Mouse (Mus musculus) common myeloid progenitor, adult 5-6 weeks (primary cell): ENCODE measurements around the gene Arl3. TPM values are rescaled to one million over a fixed set of nuclear protein-coding genes. Genes with fewer than 3 reads are reported as not detected.

ENCODE experiments used
- total RNA-seq: library from RNA; stranded (forward); fragments of 200-1000, 187-1606 nt; gene quantifications from 2 replicates; pipeline ENCODE4 v1.2.3, GENCODE M21; 2017

Arl3 gene
- total RNA-seq, 1 experiment from 2014 or later, result 25.5 TPM

Other genes with a start within 250 kb of the Arl3 start
- gene Psd, start 246.0 kb downstream of the Arl3 start, total RNA-seq, result 0.69 TPM in 1 of 2 replicates, not detected in the other
- gene Fbxl15, start 245.0 kb downstream of the Arl3 start, total RNA-seq, result 3.3 and 4.3 TPM in 2 replicates
- gene Cuedc2, start 234.5 kb downstream of the Arl3 start, total RNA-seq, result 143 and 149 TPM in 2 replicates
- 11.5 and 13.6 TPM in 2 replicates for gene Mfsd13a, start 232.1 kb downstream of the Arl3 start, total RNA-seq
- gene 2310034G01Rik, start 222.9 kb downstream of the Arl3 start, total RNA-seq, result 1.5 and 2.5 TPM in 2 replicates
- gene Actr1a, start 177.4 kb downstream of the Arl3 start, total RNA-seq, result 80.1 TPM in 2 replicates
- 22.2 and 30.2 TPM in 2 replicates for gene Sufu, start 176.3 kb downstream of the Arl3 start, total RNA-seq
- 17.7 and 30.3 TPM in 2 replicates for gene Trim8, start 71.5 kb downstream of the Arl3 start, total RNA-seq
- 8.9 and 13.3 TPM in 2 replicates for gene Sfxn2, start 167 bp upstream of the Arl3 start, total RNA-seq
- 19.1 and 27.7 TPM in 2 replicates for gene Wbp1l, start 25.9 kb upstream of the Arl3 start, total RNA-seq
- not detected in 2 replicates for gene Cyp17a1, start 100.0 kb upstream of the Arl3 start, total RNA-seq
- gene Borcs7, start 116.7 kb upstream of the Arl3 start, total RNA-seq, result 3.7 and 5.8 TPM in 2 replicates
- 48.9 and 53.3 TPM in 2 replicates for gene As3mt, start 134.3 kb upstream of the Arl3 start, total RNA-seq
- gene Cnnm2, start 188.4 kb upstream of the Arl3 start, total RNA-seq, result 9.0 and 10.7 TPM in 2 replicates